Mouse (Mus musculus) right cerebral cortex, postnatal 25 days (tissue): Measurements from ENCODE around the gene Arnt.
A peak's percentile ranks its signal among the peaks of the same experiment; 100 is the strongest.
"Not testable (repeated sequence)": the region's sequence is repeated elsewhere in the genome, so short reads cannot be mapped to it uniquely, and the experiment has no call there.

Source experiments
- DNase-seq: peaks from one replicate; pipeline ENCODE4 v3.0.0; 2022

Gene Arnt

DNA sequence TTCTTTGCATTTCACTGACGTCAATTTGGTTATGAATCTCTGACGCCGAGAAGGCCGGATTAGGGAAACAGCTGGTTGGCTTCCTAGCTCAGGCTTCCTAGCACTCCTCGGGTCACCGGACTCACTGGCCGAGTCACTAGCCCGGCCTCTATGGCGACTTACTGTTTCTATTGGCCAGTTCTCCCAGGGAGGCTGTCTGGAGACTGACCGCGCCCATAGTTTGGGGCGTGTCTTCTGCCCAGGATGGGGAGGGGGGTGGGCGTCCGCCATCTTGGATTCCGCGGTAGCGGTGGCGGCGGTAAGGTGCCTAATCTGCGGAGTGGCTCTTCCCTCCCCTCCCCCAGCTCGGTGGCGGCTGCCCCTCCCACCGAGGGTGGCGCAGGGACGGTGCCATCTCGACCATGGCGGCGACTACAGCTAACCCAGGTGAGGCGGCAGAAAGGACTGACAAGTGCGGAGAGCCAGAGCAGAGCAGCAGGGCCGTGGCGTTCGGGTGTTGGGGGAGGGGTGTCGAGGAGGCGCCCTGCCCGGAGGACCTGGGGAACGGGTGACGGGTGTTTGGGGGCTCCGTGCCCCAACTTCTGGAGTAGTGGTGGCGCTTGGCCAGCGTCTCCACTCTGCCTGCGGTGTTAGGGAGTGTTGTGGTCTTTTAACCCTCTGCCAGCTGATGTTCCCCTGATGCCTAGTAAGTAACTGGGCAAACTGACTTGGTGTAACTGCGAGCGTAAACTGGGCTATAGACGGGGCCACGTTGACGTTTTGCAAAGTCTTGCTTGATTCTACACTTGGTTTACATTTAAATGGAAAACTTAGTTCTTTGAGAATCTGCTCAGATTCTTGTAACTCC is at the start of gene Arnt:
TSS of gene Arnt (plus strand) at position 253 of the 847 bp plus-strand sequence.
- DNase-seq: peak; percentile 88

GRCm38 (mm10) chr3:95385401-95386075 is 48.6 kb upstream of the Arnt start:
- no peak for DNase-seq

DNA sequence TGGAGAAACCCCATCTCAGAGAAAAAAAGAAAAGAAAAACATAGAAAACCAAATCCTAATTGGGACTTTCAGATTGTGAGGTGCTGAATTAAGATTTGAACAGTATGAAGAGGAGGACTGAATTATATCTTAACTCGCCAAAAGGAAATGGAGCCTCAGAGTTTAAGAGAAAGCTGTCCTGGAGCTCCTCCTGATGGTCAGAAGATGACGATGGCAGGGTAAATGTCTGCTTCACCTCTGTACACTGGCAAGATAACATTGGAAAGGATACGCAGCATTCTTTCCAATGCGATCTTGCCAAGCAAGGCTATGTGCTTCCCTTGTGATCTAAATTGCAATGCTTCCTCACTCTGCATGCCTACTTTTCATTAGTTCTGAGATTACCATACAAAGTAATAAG is 39.8 kb upstream of the Arnt start:
- DNase-seq: no peak

DNA sequence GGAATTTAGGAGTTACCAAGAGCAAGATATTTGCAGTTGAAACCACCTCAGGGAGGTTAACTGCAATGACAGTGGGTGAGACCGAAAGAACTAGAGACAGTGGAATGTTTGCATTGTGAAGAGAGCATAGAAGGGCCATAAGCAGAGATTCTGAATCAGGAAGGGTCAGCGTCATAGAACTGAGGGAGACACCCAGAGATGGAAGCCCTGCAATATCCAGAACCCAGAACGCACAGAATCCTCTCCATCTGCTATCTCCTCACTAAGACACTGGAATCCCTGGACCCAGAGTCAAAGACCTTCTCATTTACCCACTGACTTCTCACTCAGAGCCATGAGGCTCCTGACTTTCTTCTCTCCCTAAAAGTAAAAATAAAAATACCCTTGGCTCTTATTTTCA is 31.4 kb upstream of the Arnt start, which contains the start of gene 4930558C23Rik:
TSS of gene 4930558C23Rik (minus strand) at position 101 of the 400 bp plus-strand sequence.
- no peak for DNase-seq

- no peak for DNase-seq
These were observed 26.5 kb upstream of the Arnt start for GRCm38 (mm10) chr3:95407728-95408127.

- no peak for DNase-seq
These were observed 25.3 kb upstream of the Arnt start for GRCm38 (mm10) chr3:95408852-95409251.

DNA sequence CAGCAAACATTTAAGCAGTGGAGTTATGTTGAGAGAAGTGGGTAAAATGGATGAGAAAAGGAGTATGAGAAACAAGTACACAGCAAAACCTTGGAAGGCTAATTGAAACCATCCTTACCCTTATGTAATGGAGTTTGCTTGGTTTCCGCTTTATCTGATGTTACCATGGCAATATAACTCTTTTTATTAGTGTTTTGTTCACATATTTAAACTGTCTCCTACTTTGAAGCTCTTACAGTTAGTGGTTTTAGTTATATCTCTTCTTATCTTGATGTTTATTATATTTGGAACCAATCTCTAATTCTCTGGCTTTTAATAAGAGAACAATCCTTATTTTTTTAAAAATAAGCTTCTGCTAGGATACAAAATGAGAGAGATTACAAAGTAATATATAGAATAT is 21.9 kb upstream of the Arnt start:
- DNase-seq: no peak

DNA sequence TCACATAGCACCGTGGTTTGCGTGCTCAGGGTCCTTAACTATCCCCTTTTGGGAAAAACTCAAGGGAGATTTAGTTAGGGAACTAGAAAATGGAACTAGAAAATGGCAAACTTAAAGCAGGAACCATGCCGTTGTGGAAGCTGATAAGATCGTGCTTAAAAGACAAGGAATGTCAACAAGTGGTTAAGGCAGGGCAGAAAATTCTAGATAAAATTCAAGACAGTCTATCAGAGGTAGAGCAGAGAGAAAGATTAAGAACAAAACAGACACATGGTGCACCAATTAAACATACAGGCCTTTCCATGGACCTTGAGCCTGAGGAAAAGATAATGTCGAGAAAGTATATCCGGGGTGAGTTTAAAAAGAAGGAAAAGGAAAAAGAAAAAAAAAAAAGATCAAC is 16.3 kb upstream of the Arnt start:
- no peak for DNase-seq

- not testable (repeated sequence) for DNase-seq
These were observed 7.7 kb upstream of the Arnt start for GRCm38 (mm10) chr3:95426476-95426875.

DNA sequence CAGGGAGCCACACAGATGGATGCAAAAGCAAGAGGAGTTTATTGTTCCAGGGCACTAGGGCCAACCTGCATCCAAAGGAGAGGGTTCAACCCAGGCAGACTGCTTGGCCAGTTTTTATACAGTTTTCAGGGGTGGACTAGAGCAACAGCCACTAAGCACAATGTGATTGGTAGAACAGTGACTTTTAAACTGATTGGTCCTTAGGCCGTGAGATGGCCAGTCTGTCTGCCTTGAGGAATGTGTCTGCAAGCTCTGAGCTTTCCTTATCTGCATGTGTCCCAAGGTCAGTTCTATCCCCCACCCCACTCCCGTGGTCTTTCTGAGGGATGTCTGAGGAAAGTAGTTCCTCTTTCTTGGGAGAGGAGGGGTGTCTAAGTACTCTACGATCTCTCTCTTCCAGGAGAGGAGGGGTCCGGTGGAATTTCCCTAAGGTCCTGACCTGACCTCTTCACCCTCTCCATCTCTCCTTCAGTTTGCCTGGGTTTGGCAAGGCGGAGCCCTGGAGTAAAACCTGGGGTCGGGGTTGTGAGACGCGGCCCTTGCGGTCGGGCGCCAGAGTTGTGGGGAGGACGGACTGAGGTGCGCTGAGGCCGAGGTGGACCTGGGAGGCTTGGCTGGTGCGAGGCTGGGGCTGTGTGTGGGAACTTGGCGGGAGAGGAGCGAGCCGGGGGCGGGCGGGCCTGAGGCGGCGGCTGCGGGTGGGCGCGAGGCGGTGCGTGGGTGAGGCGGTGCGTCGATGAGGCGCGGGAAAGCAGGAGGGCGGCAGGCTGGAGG is 6.9 kb upstream of the Arnt start:
- not testable (repeated sequence) for DNase-seq

DNA sequence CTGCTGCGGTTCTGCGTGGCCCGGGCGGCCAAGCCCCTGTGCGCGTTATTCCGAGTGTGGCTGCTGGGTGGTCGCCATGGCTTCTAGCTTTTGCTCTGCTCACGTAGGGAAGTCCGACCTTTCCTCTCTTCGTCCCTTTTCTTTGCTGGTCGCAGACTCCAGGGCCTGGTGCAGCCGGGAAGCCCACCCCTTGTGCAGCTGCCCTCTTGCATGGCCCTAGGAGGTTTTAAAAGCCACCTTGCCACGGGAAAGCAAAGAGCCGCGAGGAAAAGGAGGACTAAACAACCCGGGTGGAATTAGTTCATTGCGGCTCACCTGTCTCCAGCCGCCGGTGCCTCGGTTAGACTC is 6.3 kb upstream of the Arnt start:
- DNase-seq: peak; percentile 36

DNA sequence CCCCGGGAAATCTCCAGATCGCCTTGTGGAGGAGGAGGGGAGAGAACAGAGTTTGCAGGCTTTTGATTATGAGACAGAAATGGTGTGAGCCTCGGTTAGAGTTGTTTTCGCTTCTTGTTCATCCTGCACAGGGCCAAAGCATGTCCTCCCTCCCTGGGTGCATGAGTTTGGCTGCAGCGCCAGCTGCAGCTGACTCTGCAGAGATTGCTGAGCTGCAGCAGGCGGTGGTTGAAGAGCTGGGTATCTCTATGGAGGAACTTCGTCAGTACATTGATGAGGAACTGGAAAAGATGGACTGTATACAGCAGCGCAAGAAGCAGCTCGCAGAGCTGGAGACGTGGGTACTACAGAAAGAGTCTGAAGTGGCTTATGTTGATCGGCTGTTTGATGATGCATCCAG is 5.8 kb upstream of the Arnt start:
- DNase-seq: not testable (repeated sequence)

GRCm38 (mm10) chr3:95433301-95433915 is 780 bp upstream of the Arnt start:
- no peak for DNase-seq

- DNase-seq: no peak
These were observed 789 bp downstream of the Arnt start for GRCm38 (mm10) chr3:95434983-95435370.

DNA sequence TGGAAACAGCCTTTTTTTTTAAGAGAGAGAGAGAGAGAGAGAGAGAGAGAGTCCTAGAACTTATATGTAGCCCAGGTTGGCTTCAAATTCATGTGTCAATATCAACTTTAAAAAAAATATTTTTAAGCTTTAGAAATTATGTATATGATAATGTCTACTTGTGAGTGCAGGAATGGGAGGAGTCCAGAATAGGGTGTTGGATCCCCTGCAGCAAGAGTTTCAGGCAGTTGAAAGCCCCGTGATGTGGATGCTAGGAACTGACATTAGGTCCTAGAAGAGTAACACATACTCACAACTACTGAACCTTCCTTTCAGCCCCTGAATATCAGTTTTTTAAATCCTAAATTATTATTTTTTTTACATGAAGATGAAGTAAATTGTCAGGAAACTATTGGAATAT is 1.4 kb downstream of the Arnt start:
- no peak for DNase-seq

GRCm38 (mm10) chr3:95438636-95439035 is 4.4 kb downstream of the Arnt start:
- DNase-seq: not testable (repeated sequence)

DNA sequence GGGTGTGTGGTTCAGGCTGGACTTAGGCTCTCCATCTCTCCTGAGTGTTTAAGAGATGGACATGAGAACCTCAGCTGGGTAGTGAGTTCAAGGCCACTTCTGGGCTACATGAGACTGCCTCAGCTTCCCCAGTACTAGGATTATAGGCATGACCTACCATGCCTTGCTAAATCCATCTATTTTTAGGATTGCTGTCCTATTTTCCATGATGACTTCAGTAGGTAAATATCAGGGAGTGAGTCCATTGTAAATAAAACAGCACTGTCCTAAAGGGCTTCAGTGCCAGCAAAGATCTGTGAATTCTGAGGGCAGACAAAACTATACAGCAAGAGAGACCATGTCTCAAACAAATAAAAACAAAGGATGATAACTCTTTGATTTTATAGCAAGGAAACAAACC is 5.5 kb downstream of the Arnt start:
- DNase-seq: no peak

GRCm38 (mm10) chr3:95442406-95443117 is 8.4 kb downstream of the Arnt start:
- no peak for DNase-seq

- DNase-seq: no peak
These were observed 11.1 kb downstream of the Arnt start for GRCm38 (mm10) chr3:95445311-95445710.

DNA sequence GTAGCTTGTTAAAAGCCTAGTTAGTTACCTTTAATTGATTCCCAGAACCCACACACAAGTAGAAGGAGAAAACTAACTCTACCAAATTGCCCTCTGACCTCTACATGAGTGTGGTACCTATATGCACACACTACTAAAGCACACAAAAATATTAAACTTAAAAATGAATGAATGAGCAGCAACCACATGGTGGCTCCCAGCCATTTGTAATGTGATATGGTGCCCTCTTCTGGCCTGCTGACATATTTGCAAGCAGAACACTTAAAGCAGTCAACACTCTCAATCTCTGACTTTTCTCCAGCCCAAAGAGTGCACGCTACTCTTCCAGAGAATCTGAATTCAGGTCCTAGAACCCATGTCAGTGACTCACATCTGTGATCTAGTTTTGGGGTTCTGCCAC is 16.2 kb downstream of the Arnt start:
- peak; percentile 15 for DNase-seq

GRCm38 (mm10) chr3:95450915-95451314 is 16.7 kb downstream of the Arnt start:
- no peak for DNase-seq

- DNase-seq: no peak
These were observed 22.2 kb downstream of the Arnt start for GRCm38 (mm10) chr3:95456367-95456766.
